Mouse (Mus musculus) hindbrain, embryonic 12.5 days (tissue): ENCODE measurements around the gene Pou2f1. TPM values are rescaled to one million over a fixed set of nuclear protein-coding genes. Genes with fewer than 3 reads are reported as not detected.

ENCODE experiments used
- ATAC-seq: fragments of 200-750 bp; cut with Nextera tagmentation; 2 replicates; pipeline ENCODE4 v1.8.0; 2017; ENCODE audit warnings: moderate TSS enrichment; ENCODE audit not compliant: low FRiP score
- H3K27ac ChIP-seq: fragments of 300-500 bp; sonication (generic); 2 replicates; pipeline ENCODE4 v1.5.1; 2016; ENCODE audit warnings: mild to moderate bottlenecking
- H3K27me3 ChIP-seq: fragments of 300-500 bp; sonication (generic); 2 replicates; pipeline ENCODE4 v1.6.1; 2016; ENCODE audit warnings: mild to moderate bottlenecking
- H3K36me3 ChIP-seq: fragments of 300-500 bp; sonication (generic); 2 replicates; pipeline ENCODE4 v1.6.1; 2016; ENCODE audit warnings: mild to moderate bottlenecking
- H3K4me1 ChIP-seq: fragments of 300-500 bp; sonication (generic); 2 replicates; pipeline ENCODE4 v1.6.1; 2016
- H3K4me2 ChIP-seq: fragments of 300-500 bp; sonication (generic); replicated peaks from 2 replicates; pipeline ENCODE4 v1.6.1; 2016; ENCODE audit warnings: mild to moderate bottlenecking
- H3K4me3 ChIP-seq: fragments of 300-500 bp; sonication (generic); 2 replicates; pipeline ENCODE4 v1.5.1; 2016; ENCODE audit warnings: mild to moderate bottlenecking
- H3K9ac ChIP-seq: fragments of 300-500 bp; sonication (generic); 2 replicates; pipeline ENCODE4 v1.6.1; 2016; ENCODE audit warnings: mild to moderate bottlenecking, moderate library complexity
- H3K9me3 ChIP-seq: fragments of 300-500 bp; sonication (generic); replicated peaks from 2 replicates; pipeline ENCODE4 v1.6.1; 2016; ENCODE audit warnings: mild to moderate bottlenecking
- WGBS: fragments of 180-500 bp; shearing (Covaris S2); methylation state at CpG from one replicate; pipeline ENCODE4 v1.1.7; 2016; 5-methylcytosine and 5-hydroxymethylcytosine counted together
- polyA plus RNA-seq: library from polyadenylated mRNA; unstranded; fragments of >200 nt; fragmentation: Nextera tagmentation; extraction: Ambion mirVana; gene quantifications from 2 replicates; pipeline ENCODE4 v1.2.1, GENCODE M21; 2016

Gene Pou2f1
- polyA plus RNA-seq, 1 experiment from 2014 or later, result 21.0 TPM

- H3K4me3 ChIP-seq, result no peak overlapping the region
- ATAC-seq, result no peak
- peaks cover 9% of the 10 kb centered on the region for H3K27me3 ChIP-seq
- H3K4me2 ChIP-seq, result no peak overlapping the region
- H3K9ac ChIP-seq, result no peak overlapping the region
- H3K36me3 ChIP-seq, result no peaks in the 10 kb centered on the region
- no peak overlapping the region for H3K27ac ChIP-seq
- H3K4me1 ChIP-seq, result peaks cover 7% of the 10 kb centered on the region
- H3K9me3 ChIP-seq, result no peaks in the 10 kb centered on the region
- WGBS, result 92% methylated on average over 3 of the region's 3 CpGs
These were observed 33.3 kb downstream of the Pou2f1 start for GRCm38 (mm10) chr1:165969001-165969690.

DNA sequence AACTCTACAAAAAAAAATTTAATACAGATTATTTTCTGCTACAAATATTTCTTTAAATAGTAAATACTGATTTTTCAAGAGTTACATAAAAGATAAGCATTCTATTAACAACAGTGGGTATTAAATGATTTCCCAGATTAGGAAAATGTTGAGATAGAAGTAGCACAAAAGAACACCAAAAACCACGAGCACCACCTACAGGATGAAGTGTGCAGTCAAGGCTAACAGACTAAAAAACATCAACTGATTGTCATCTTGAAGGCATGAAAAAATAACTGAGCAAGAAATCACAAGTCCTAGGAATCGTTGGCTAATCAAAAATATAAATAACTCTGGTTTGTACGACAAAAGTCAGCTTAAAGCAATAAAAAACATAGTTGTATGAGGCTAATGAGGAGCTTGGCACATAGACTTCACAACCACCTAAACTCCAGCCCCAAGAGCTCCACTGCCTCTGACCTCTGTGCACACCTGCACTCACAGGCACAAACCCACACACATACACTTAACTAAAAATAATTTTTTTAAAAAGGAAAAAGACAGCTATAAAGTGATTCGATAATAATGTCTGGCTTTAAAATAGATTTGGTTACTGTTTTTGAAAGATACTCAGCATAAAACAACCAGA is 35.3 kb downstream of the Pou2f1 start:
- WGBS, result 45% methylated on average over 4 of the region's 4 CpGs
- 0 out of 2 replicates have a peak, but pooled peaks have one; percentile 58 for ATAC-seq

GRCm38 (mm10) chr1:165966156-165966914 is 36.1 kb downstream of the Pou2f1 start:
- Histone ChIP-seq H3K9ac (no peak overlapping the region), H3K36me3 (no peaks in the 10 kb centered on the region), H3K27ac (no peak overlapping the region), H3K9me3 (no peaks in the 10 kb centered on the region), H3K27me3 (peaks cover 9% of the 10 kb centered on the region), H3K4me2 (no peak overlapping the region), H3K4me1 (peaks cover 8% of the 10 kb centered on the region), H3K4me3 (no peak overlapping the region)
- 36% methylated on average over 5 of the region's 5 CpGs for WGBS
- peak; percentile 91 for ATAC-seq

More for the DNA sequence above, 35.3 kb downstream of the Pou2f1 start:
- peaks cover 7% of the 10 kb centered on the region for H3K4me1 ChIP-seq
- H3K36me3 ChIP-seq, result no peaks in the 10 kb centered on the region
- H3K27me3 ChIP-seq, result peaks cover 9% of the 10 kb centered on the region
- H3K9ac ChIP-seq, result no peak overlapping the region
- H3K4me3 ChIP-seq, result no peak overlapping the region
- no peak overlapping the region for H3K27ac ChIP-seq
- no peaks in the 10 kb centered on the region for H3K9me3 ChIP-seq
- H3K4me2 ChIP-seq, result no peak overlapping the region

- H3K4me3 ChIP-seq, result no peak overlapping the region
- H3K27me3 ChIP-seq, result peaks cover 3% of the 10 kb centered on the region; the same call in 1 of the 2 replicates
- no peak overlapping the region for H3K27ac ChIP-seq
- H3K4me2 ChIP-seq, result no peak overlapping the region
- no peaks in the 10 kb centered on the region for H3K9me3 ChIP-seq
- no peak for ATAC-seq
- peaks cover 10% of the 10 kb centered on the region for H3K4me1 ChIP-seq
- no peak overlapping the region for H3K9ac ChIP-seq
- H3K36me3 ChIP-seq, result no peaks in the 10 kb centered on the region
- 88% methylated on average over 6 of the region's 6 CpGs for whole genome bisulfite sequencing
These were observed 40.7 kb downstream of the Pou2f1 start for GRCm38 (mm10) chr1:165961676-165962364.

GRCm38 (mm10) chr1:165958159-165958558 is 44.3 kb downstream of the Pou2f1 start:
- Histone ChIP-seq H3K4me1 (peaks cover 3% of the 10 kb centered on the region; the same call in 1 of the 2 replicates), H3K9me3 (no peaks in the 10 kb centered on the region), H3K27me3 (no peaks in the 10 kb centered on the region), H3K27ac (no peak overlapping the region), H3K4me2 (no peak overlapping the region), H3K4me3 (no peak overlapping the region), H3K9ac (no peak overlapping the region), H3K36me3 (no peaks in the 10 kb centered on the region)
- no peak for ATAC-seq

DNA sequence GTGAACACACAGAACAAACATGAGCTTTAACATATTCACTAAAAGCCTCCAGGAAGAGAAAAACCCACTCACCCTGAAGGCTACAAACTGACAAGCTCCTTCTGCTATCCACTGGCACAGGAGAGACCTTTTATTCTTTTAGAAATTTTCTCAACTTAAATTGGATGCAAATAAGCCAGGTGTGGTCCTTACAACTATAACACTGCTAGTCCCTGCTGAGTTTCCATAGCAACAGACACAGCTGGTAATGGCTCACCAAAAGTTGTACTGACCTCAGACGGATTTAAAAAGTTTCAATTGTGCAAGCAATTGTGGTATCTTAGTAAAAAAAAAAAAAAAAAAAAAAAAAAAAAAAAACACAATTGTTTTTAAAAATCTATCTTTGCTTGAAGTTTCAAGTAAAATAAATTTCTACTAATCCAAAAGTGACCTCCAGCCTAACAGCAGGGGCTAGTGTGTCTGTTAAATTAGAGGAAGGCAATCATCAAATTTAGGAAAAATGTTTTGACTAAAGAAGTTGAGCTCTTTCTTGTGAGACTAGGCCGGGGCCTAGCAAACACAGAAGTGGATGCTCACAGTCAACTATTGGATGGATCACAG is 54.2 kb downstream of the Pou2f1 start:
- H3K4me2 ChIP-seq, result no peak overlapping the region
- 41% methylated on average over 2 of the region's 2 CpGs for WGBS
- no peak overlapping the region for H3K27ac ChIP-seq
- H3K9ac ChIP-seq, result no peak overlapping the region
- H3K36me3 ChIP-seq, result no peaks in the 10 kb centered on the region
- no peaks in the 10 kb centered on the region for H3K4me1 ChIP-seq
- no peak for ATAC-seq
- H3K9me3 ChIP-seq, result no peaks in the 10 kb centered on the region
- H3K4me3 ChIP-seq, result no peak overlapping the region
- H3K27me3 ChIP-seq, result no peaks in the 10 kb centered on the region

GRCm38 (mm10) chr1:165943270-165943669 is 59.2 kb downstream of the Pou2f1 start:
- WGBS, result 97% methylated on average over 1 of the region's 1 CpGs
- H3K27ac ChIP-seq, result no peak overlapping the region
- H3K9ac ChIP-seq, result no peak overlapping the region
- no peak for ATAC-seq
- no peaks in the 10 kb centered on the region for H3K36me3 ChIP-seq
- H3K4me3 ChIP-seq, result no peak overlapping the region
- no peak overlapping the region for H3K4me2 ChIP-seq
- no peaks in the 10 kb centered on the region for H3K9me3 ChIP-seq
- H3K4me1 ChIP-seq, result no peaks in the 10 kb centered on the region
- no peaks in the 10 kb centered on the region for H3K27me3 ChIP-seq

GRCm38 (mm10) chr1:165935466-165935818 is 67.0 kb downstream of the Pou2f1 start:
- H3K4me1 ChIP-seq, result peaks cover 8% of the 10 kb centered on the region
- no peak overlapping the region for H3K9ac ChIP-seq
- no peaks in the 10 kb centered on the region for H3K36me3 ChIP-seq
- no peaks in the 10 kb centered on the region for H3K9me3 ChIP-seq
- no peak overlapping the region for H3K4me2 ChIP-seq
- peak overlapping the region; percentile 49; the same call in 1 of the 2 replicates for H3K27ac ChIP-seq
- WGBS, result 40% methylated on average over 2 of the region's 2 CpGs
- H3K27me3 ChIP-seq, result no peaks in the 10 kb centered on the region
- peak; percentile 59 for ATAC-seq
- no peak overlapping the region for H3K4me3 ChIP-seq

GRCm38 (mm10) chr1:165934648-165935465 is 67.6 kb downstream of the Pou2f1 start:
- Histone ChIP-seq H3K27ac (peak overlapping the region; percentile 85), H3K4me3 (peak overlapping the region; percentile 2; the same call in 1 of the 2 replicates), H3K4me1 (peaks cover 8% of the 10 kb centered on the region), H3K9me3 (no peaks in the 10 kb centered on the region), H3K4me2 (peak overlapping the region; percentile 33), H3K9ac (no peak overlapping the region), H3K27me3 (no peaks in the 10 kb centered on the region), H3K36me3 (no peaks in the 10 kb centered on the region)
- 34% methylated on average over 7 of the region's 7 CpGs for WGBS
- peak; percentile 98 for ATAC-seq

- Histone ChIP-seq H3K27me3 (no peaks in the 10 kb centered on the region), H3K4me3 (peak overlapping the region; percentile 2; the same call in 1 of the 2 replicates), H3K9me3 (no peaks in the 10 kb centered on the region), H3K4me2 (peak overlapping the region; percentile 33), H3K27ac (peak overlapping the region; percentile 85), H3K36me3 (no peaks in the 10 kb centered on the region), H3K4me1 (peaks cover 8% of the 10 kb centered on the region), H3K9ac (no peak overlapping the region)
- WGBS, result 69% methylated on average over 5 of the region's 5 CpGs
- no peak for ATAC-seq
These were observed 68.4 kb downstream of the Pou2f1 start for GRCm38 (mm10) chr1:165933915-165934647.

- no peak overlapping the region for H3K4me2 ChIP-seq
These were observed 69.6 kb downstream of the Pou2f1 start for GRCm38 (mm10) chr1:165932842-165933241.

More at GRCm38 (mm10) chr1:165932842-165933241, 69.6 kb downstream of the Pou2f1 start:
- peaks cover 8% of the 10 kb centered on the region for H3K4me1 ChIP-seq
- no peaks in the 10 kb centered on the region for H3K27me3 ChIP-seq
- no peaks in the 10 kb centered on the region for H3K36me3 ChIP-seq
- H3K4me3 ChIP-seq, result no peak overlapping the region
- H3K27ac ChIP-seq, result no peak overlapping the region
- WGBS, result 92% methylated on average over 2 of the region's 2 CpGs
- no peak for ATAC-seq
- no peaks in the 10 kb centered on the region for H3K9me3 ChIP-seq
- no peak overlapping the region for H3K9ac ChIP-seq
